Mouse (Mus musculus) C2C12 (cell line): ENCODE data around the gene Hivep2.

ENCODE experiments used
- CTCF ChIP-seq: IDR thresholded peaks from one replicate; pipeline ENCODE4 v1.5.1; 2011; ENCODE audit not compliant: control insufficient read depth, insufficient read depth, insufficient read length
- FOSL1 ChIP-seq: IDR thresholded peaks from one replicate; pipeline ENCODE4 v1.8.0; 2011; ENCODE audit warnings: mild to moderate bottlenecking, low read length; ENCODE audit not compliant: poor library complexity, insufficient read depth, severe bottlenecking
- USF1 ChIP-seq: IDR thresholded peaks from one replicate; pipeline ENCODE4 v1.6.1; 2011; ENCODE audit warnings: low read depth, mild to moderate bottlenecking, control low read depth, moderate library complexity

DNA sequence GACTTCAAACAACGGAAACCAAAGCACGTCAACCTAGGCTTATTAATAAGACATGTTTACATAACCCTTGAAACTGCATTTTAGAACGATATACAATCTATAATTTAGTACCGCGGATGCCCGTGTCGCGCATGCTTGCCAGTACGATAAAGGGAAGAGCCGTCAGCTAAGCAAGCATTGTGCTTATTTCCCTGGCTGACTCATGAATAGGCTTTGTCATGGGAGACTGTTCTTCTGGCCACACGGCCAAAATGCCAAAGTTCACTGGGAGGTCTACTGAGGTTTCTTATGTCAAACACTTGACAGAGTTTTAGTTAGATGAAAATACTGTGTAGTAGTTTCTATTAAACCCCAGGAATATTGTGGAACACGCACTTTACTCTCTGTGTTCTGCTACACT lies 17.8 kb downstream of the Hivep2 start:
- TF ChIP-seq USF1, result no peak
- no peak for TF ChIP-seq CTCF
- no peak for TF ChIP-seq FOSL1
